Mouse (Mus musculus): ENCODE measurements around the gene Pnpla8.
A peak's percentile ranks its signal among the peaks of the same experiment; 100 is the strongest.

Gene Pnpla8

GRCm38 (mm10) chr12:44355116-44355515, 133.9 kb downstream of the Pnpla8 start:
- peak; percentile 2 for DNase-seq (ENCODE audit: low read depth)

DNA sequence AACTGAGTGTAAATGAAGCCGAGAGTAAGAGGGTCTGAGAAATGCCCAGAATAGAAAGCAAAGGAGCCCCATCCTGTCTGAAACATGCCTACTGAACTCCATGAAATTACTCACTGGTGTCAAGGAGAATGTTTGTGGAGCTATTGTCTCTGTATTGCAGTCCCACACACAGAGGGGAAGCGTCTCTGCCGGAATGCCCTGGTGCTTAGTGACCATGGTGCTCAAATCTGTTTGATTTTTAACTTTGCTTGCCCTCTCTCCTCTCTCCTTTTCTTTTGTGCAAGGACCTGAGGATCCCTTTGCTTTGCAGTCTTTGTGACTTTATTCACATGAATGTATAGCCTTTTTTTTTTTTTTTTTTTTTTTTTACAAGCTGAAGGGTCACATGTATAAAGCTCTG, 136.3 kb downstream of the Pnpla8 start:
- no peak for DNase-seq (ENCODE audit: low read depth)

DNA sequence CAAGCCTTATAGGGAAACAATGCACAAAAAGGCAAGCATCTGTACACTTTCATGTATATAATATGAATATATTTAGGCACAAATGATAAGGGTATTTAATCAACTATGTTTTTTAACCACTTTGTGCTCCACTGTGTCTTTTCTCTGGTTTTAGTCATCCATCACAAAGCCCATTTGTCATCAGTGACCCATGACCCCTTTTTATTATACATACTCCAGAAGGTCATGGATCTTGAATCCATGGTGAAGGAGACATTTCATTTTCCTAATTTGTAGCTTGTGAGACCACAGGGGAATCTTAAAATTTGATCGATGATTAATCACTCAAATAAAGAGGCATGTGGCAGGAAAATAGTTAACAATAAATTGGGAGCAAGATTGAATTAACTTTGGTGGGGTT, 136.7 kb downstream of the Pnpla8 start:
- no peak for DNase-seq (ENCODE audit: low read depth)

DNA sequence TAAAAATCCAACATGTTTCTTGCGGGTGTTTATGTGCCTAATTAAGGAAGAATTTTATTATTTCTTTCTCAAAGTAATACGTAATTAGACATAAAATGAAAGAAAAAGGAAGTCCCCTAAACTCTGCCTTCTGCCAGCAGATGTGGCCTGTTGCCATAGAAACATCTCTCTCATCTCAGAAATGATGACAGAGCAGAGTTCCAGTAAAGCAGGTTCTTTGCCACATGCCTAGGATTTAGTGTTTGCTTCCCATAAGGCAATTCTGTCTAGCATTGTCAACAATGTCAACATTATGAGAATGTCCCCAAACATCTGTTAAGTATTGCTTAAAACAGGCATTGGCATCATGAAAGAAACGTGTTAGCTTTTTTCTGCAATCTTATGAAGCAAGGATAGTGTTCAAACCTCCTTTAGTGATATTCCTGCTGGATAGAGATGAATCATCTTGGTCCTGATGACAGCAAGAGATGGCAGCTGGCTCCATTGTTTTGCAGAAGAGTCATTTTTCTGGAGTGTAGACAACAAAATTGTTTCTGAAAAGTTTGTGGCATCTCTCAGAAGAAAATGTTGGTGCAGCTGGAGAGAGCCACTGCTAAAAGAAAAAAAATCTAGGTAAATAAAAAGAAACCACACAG, 150.0 kb downstream of the Pnpla8 start:
- DNase-seq (ENCODE audit: low read depth) = no peak

Data from NIH3T3 (cell line).